19 mouse cellular contexts compared by ENCODE assay signal in the genomic region with DNA sequence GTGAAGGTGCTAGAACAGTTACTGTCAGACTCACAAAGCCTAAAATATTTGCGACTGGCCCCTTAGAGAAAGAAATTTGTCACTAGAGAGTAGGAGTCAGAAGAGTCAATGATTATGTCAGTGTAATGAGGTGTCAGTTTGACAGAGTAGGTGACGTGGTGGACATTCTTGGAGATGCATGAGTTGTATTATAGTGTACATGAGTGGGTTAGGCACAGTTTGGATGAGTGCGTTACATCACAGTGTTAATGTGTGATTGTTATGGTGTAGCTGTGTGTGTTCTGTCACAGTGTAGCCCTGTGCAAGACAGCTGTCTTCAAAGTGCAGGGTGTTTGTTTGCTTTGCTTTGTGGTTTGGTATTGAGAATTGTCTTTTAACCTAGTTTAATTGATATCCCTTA.
"Had no signal": no experiment of that assay in that cellular context is flagged by ENCODE, and none has a peak within 500 bp of the region (broad histone marks: within the 10 kb centered on the region; RNA-seq: fewer than 3 reads in every experiment).

No protein-coding gene starts in this region.

- H3K4me3 ChIP-seq: intestine, embryonic 15.5 days; limb, embryonic 12.5 days; limb, embryonic 15.5 days; midbrain, embryonic 10.5 days; midbrain, embryonic 13.5 days; myocyte; neural tube, embryonic 13.5 days had no signal

- DNase-seq: kidney, adult 11 months; kidney, adult 8-10 months; kidney, postnatal 14 days; kidney, postnatal 4 days; left cerebral cortex, postnatal 4 days; liver, postnatal 0 days; retina, postnatal 1 day; thymus, adult 18-20 months; thymus, postnatal 36 days had no signal

- H3K9ac ChIP-seq: intestine, embryonic 15.5 days; limb, embryonic 12.5 days; limb, embryonic 15.5 days; liver, embryonic 14.5 days; liver, postnatal 0 days; midbrain, embryonic 13.5 days; neural tube, embryonic 13.5 days had no signal

- H3K4me2 ChIP-seq: intestine, embryonic 15.5 days; limb, embryonic 12.5 days; limb, embryonic 15.5 days; liver, embryonic 11.5 days; midbrain, embryonic 13.5 days; neural tube, embryonic 13.5 days had no signal

- H3K4me1 ChIP-seq: intestine, embryonic 15.5 days; limb, embryonic 12.5 days; limb, embryonic 15.5 days; midbrain, embryonic 10.5 days; midbrain, embryonic 13.5 days; neural tube, embryonic 13.5 days had no signal

- H3K36me3 ChIP-seq: intestine, embryonic 15.5 days; limb, embryonic 12.5 days; limb, embryonic 15.5 days; midbrain, embryonic 10.5 days; midbrain, embryonic 13.5 days; neural tube, embryonic 13.5 days had no signal

- ATAC-seq: intestine, embryonic 15.5 days; liver, postnatal 0 days; midbrain, embryonic 13.5 days; midbrain, embryonic 16.5 days had no signal

- H3K9me3 ChIP-seq: intestine, embryonic 15.5 days; limb, embryonic 12.5 days; limb, embryonic 15.5 days; midbrain, embryonic 10.5 days; midbrain, embryonic 13.5 days; neural tube, embryonic 13.5 days had no signal

- H3K27me3 ChIP-seq: intestine, embryonic 15.5 days; limb, embryonic 12.5 days; limb, embryonic 15.5 days; midbrain, embryonic 13.5 days; neural tube, embryonic 13.5 days had no signal

- H3K27ac ChIP-seq: intestine, embryonic 15.5 days; limb, embryonic 12.5 days; limb, embryonic 15.5 days; liver, embryonic 14.5 days; midbrain, embryonic 10.5 days; midbrain, embryonic 13.5 days; neural tube, embryonic 13.5 days had no signal
